ENCODE assay signal across 9 mouse cellular contexts in genomic region chr7:82260210-82260609, GRCm38 (mm10).
DNase-seq lines count a peak whose midpoint lies in the region; TF ChIP-seq lines count a peak whose summit lies in the region.
"Had no signal": no experiment of that assay in that cellular context is flagged by ENCODE, and none has a peak within 500 bp of the region (broad histone marks: within the 10 kb centered on the region; RNA-seq: fewer than 3 reads in every experiment).

No protein-coding gene starts in this region.

- no peaks in the 10 kb centered on the region for H3K27me3 ChIP-seq in ES-Bruce4 (ENCODE audit: control insufficient read depth, insufficient read depth, low read length, poor library complexity, severe bottlenecking)

- H3K4me1 ChIP-seq in ES-Bruce4 (ENCODE audit: control insufficient read depth, insufficient read depth, low read length) = peaks cover 4% of the 10 kb centered on the region

- TF ChIP-seq EP300 in ES-Bruce4 (IDR thresholded peaks at IDR 0.05; ENCODE audit: insufficient read depth, low read depth, low read length) = 0 out of 2 replicates have a peak, but pooled peaks have one; percentile 32

- no peaks in the 10 kb centered on the region for H3K36me3 ChIP-seq in ES-Bruce4 (ENCODE audit: control insufficient read depth, insufficient read depth, low read length, poor library complexity, severe bottlenecking)

- peak overlapping the region; percentile 52; the same call in 1 of the 2 replicates for H3K27ac ChIP-seq in ES-Bruce4 (ENCODE audit: insufficient read depth, low read length)

- no peak for TF ChIP-seq POLR2A in ES-Bruce4 (IDR thresholded peaks at IDR 0.05; ENCODE audit: insufficient read depth, low read length)

- H3K4me3 ChIP-seq in ES-Bruce4 (ENCODE audit: low read depth, low read length) = no peak overlapping the region
- H3K4me3 ChIP-seq: erythroblast, embryonic 14.5 days had no signal

- DNase-seq in kidney, adult 18-20 months = peak; percentile 26
- DNase-seq in kidney, adult 11 months = no peak
- peak; percentile 36 for DNase-seq in A20 (ENCODE audit: low read depth, low spot score)
- peak; percentile 63 to 79 for DNase-seq in cerebellum, postnatal 14 days
- DNase-seq in kidney, postnatal 4 days = peak; percentile 72 to 75
- peak; percentile 54 for DNase-seq in right cerebral cortex, postnatal 14 days
- DNase-seq in Muller cell, postnatal 12 days (ENCODE audit: inconsistent ontology term) = no peak

- no peaks in the 10 kb centered on the region for H3K9me3 ChIP-seq in ES-Bruce4 (replicated peaks; ENCODE audit: control insufficient read depth, insufficient read depth, low read length, poor library complexity, severe bottlenecking)

- TF ChIP-seq CTCF in ES-Bruce4 (IDR thresholded peaks at IDR 0.05; ENCODE audit: low read depth, low read length) = peak; percentile 65

- H3K9ac ChIP-seq in ES-Bruce4 (ENCODE audit: low read depth, poor library complexity, severe bottlenecking) = no peak overlapping the region

Comparison
In these comparisons a context has a peak if more than half of its experiments do, and no peak if none do; other contexts are left out.
1. DNase-seq: peak in kidney, adult 18-20 months (single experiment), A20 (single experiment), cerebellum, postnatal 14 days (2 of 2), kidney, postnatal 4 days (2 of 2) and right cerebral cortex, postnatal 14 days (single experiment); none in kidney, adult 11 months (single experiment) and Muller cell, postnatal 12 days (single experiment).